ENCODE assay signal across 18 mouse cellular contexts in genomic region chr1:88911724-88912123, GRCm38 (mm10).
DNase-seq lines count a peak whose midpoint lies in the region; ATAC-seq lines count a peak whose summit lies in the region.
"Had no signal": no experiment of that assay in that cellular context is flagged by ENCODE, and none has a peak within 500 bp of the region (broad histone marks: within the 10 kb centered on the region; RNA-seq: fewer than 3 reads in every experiment).

No protein-coding gene starts in this region.

- intact Hi-C loops in heart, postnatal 14 days (cut with DNase I): no loop called here

- peak; percentile 26 for DNase-seq in embryo, embryonic 10 days (ENCODE audit: low spot score)
- DNase-seq in embryo, embryonic 11 days: no peak
- DNase-seq in Muller cell, postnatal 12 days (ENCODE audit: inconsistent ontology term): peak; percentile 74
- DNase-seq in ZHBTc4 (ENCODE audit: low read depth, low spot score): peak; percentile 39
- peak; percentile 62 for DNase-seq in mesoderm, embryonic 11.5 days (ENCODE audit: low read depth, low spot score)
- DNase-seq in c-Kit-positive CD71-positive TER-119-positive erythroid progenitor cells, embryonic 14.5 days (ENCODE audit: low spot score): no peak
- no peak for DNase-seq in heart, postnatal 14 days
- DNase-seq: adrenal gland, postnatal 10 days; cerebellum, adult 11-12 months; cerebellum, adult 9-10 months; cerebellum, postnatal 25 days; gastrocnemius, postnatal 14 days; heart, postnatal 10 days; kidney, adult 8-10 months had no signal

- no peak for ATAC-seq in megakaryocyte-erythroid progenitor cell, adult 5-6 weeks (replicated peaks; ENCODE audit: low FRiP score, low TSS enrichment, poor library complexity, severe bottlenecking)
- ATAC-seq: forebrain, embryonic 16.5 days; inflammation-experienced regulatory T-cells, adult 6 months; intestine, postnatal 0 days had no signal

Comparison
In these comparisons a context has a peak if more than half of its experiments do, and no peak if none do; other contexts are left out.
1. DNase-seq: peak in embryo, embryonic 10 days (single experiment), Muller cell, postnatal 12 days (single experiment), ZHBTc4 (single experiment) and mesoderm, embryonic 11.5 days (single experiment); none in embryo, embryonic 11 days (single experiment), c-Kit-positive CD71-positive TER-119-positive erythroid progenitor cells, embryonic 14.5 days (single experiment) and heart, postnatal 14 days (0 of 2).